Mouse (Mus musculus): ENCODE data around the gene Gm21885. TPM values are rescaled to one million over a fixed set of nuclear protein-coding genes. Genes with fewer than 3 reads are reported as not detected.

The Gm21885 gene
- total and polyA plus RNA-seq, 3 experiments = 0.30 to 0.44 TPM; not detected in 1

- DNase-seq = no peak
- Histone ChIP-seq H3K79me2 (replicated peaks; ENCODE audit: control insufficient read depth, insufficient read depth, low read length) (no peaks in the 10 kb centered on the region), H3K4me1 (ENCODE audit: control insufficient read depth, insufficient read depth, low read length) (peaks cover 1% of the 10 kb centered on the region; the same call in 1 of the 2 replicates), H3K9ac (ENCODE audit: low read depth, low read length) (no peak overlapping the region), H3K4me3 (no peak overlapping the region), H3K27ac (no peak overlapping the region), H3K27me3 (ENCODE audit: control insufficient read depth, insufficient read depth, low read length) (no peaks in the 10 kb centered on the region), H3K36me3 (ENCODE audit: control insufficient read depth, insufficient read depth, low read length) (no peaks in the 10 kb centered on the region)
- 44% methylated on average over 9 of the region's 9 CpGs for WGBS
- no peak for TF ChIP-seq EP300 (IDR thresholded peaks at IDR 0.05; ENCODE audit: insufficient read depth, low read depth, low read length)
- intact Hi-C loops (cut with DNase I) = no loop called here
These were observed 42.0 kb upstream of the Gm21885 start for GRCm38 (mm10) chr11:94239706-94240105.

- WGBS = 9% methylated on average over 29 of the region's 29 CpGs
- Histone ChIP-seq H3K4me3 (peak overlapping the region; percentile 37), H3K9ac (ENCODE audit: low read depth, low read length) (peak overlapping the region; percentile 58), H3K4me1 (ENCODE audit: control insufficient read depth, insufficient read depth, low read length) (no peaks in the 10 kb centered on the region), H3K79me2 (replicated peaks; ENCODE audit: control insufficient read depth, insufficient read depth, low read length) (no peaks in the 10 kb centered on the region), H3K27ac (peak overlapping the region; percentile 47), H3K36me3 (ENCODE audit: control insufficient read depth, insufficient read depth, low read length) (no peaks in the 10 kb centered on the region), H3K27me3 (ENCODE audit: control insufficient read depth, insufficient read depth, low read length) (no peaks in the 10 kb centered on the region)
- intact Hi-C loops (cut with DNase I) = no loop called here
- TF ChIP-seq CTCF (IDR thresholded peaks at IDR 0.05) (no peak), EP300 (IDR thresholded peaks at IDR 0.05; ENCODE audit: insufficient read depth, low read depth, low read length) (no peak), POLR2A (IDR thresholded peaks at IDR 0.05; ENCODE audit: insufficient read depth, low read depth, low read length) (no peak)
- peak; percentile 21 to 52 for DNase-seq
These were observed 38.8 kb upstream of the Gm21885 start for GRCm38 (mm10) chr11:94242760-94243421.

- 39% methylated on average over 15 of the region's 15 CpGs for WGBS
- Histone ChIP-seq H3K36me3 (ENCODE audit: control insufficient read depth, insufficient read depth, low read length) (no peaks in the 10 kb centered on the region), H3K27me3 (ENCODE audit: control insufficient read depth, insufficient read depth, low read length) (no peaks in the 10 kb centered on the region), H3K27ac (peak overlapping the region; percentile 47; the same call in 1 of the 2 replicates), H3K4me1 (ENCODE audit: control insufficient read depth, insufficient read depth, low read length) (no peaks in the 10 kb centered on the region), H3K79me2 (replicated peaks; ENCODE audit: control insufficient read depth, insufficient read depth, low read length) (no peaks in the 10 kb centered on the region), H3K9ac (ENCODE audit: low read depth, low read length) (no peak overlapping the region; the same call in 1 of the 2 replicates), H3K4me3 (peak overlapping the region; percentile 37)
- DNase-seq = peak in 1 of 2 experiments; percentile 8
- TF ChIP-seq POLR2A (IDR thresholded peaks at IDR 0.05; ENCODE audit: insufficient read depth, low read depth, low read length) (no peak), CTCF (IDR thresholded peaks at IDR 0.05) (no peak), EP300 (IDR thresholded peaks at IDR 0.05; ENCODE audit: insufficient read depth, low read depth, low read length) (no peak)
- intact Hi-C loops (cut with DNase I) = no loop called here
These were observed 38.1 kb upstream of the Gm21885 start for GRCm38 (mm10) chr11:94243422-94244180.

GRCm38 (mm10) chr11:94244385-94244784 is 37.3 kb upstream of the Gm21885 start:
- no peaks in the 10 kb centered on the region for H3K27me3 ChIP-seq (ENCODE audit: control insufficient read depth, insufficient read depth, low read length)
- H3K27ac ChIP-seq = no peak overlapping the region
- WGBS = 82% methylated on average over 9 of the region's 9 CpGs
- no peaks in the 10 kb centered on the region for H3K79me2 ChIP-seq (replicated peaks; ENCODE audit: control insufficient read depth, insufficient read depth, low read length)
- H3K9ac ChIP-seq (ENCODE audit: low read depth, low read length) = no peak overlapping the region
- H3K36me3 ChIP-seq (ENCODE audit: control insufficient read depth, insufficient read depth, low read length) = no peaks in the 10 kb centered on the region
- no peak overlapping the region for H3K4me3 ChIP-seq
- TF ChIP-seq EP300 (IDR thresholded peaks at IDR 0.05; ENCODE audit: insufficient read depth, low read depth, low read length) (no peak), CTCF (IDR thresholded peaks at IDR 0.05) (no peak), POLR2A (IDR thresholded peaks at IDR 0.05; ENCODE audit: insufficient read depth, low read depth, low read length) (no peak)
- intact Hi-C loops (cut with DNase I) = no loop called here
- no peak for DNase-seq
- no peaks in the 10 kb centered on the region for H3K4me1 ChIP-seq (ENCODE audit: control insufficient read depth, insufficient read depth, low read length)

GRCm38 (mm10) chr11:94245955-94246788 is 35.5 kb upstream of the Gm21885 start, which contains the start of gene Wfikkn2:
TSS of gene Wfikkn2 (minus strand) at chr11:94246005.
- H3K79me2 ChIP-seq (replicated peaks; ENCODE audit: control insufficient read depth, insufficient read depth, low read length) = no peaks in the 10 kb centered on the region
- WGBS = 68% methylated on average over 17 of the region's 17 CpGs
- no peak for TF ChIP-seq POLR2A (IDR thresholded peaks at IDR 0.05; ENCODE audit: insufficient read depth, low read depth, low read length)
- no peak for TF ChIP-seq CTCF (IDR thresholded peaks at IDR 0.05)
- TF ChIP-seq EP300 (IDR thresholded peaks at IDR 0.05; ENCODE audit: insufficient read depth, low read depth, low read length) = no peak
- intact Hi-C loops (cut with DNase I) = no loop called here
- no peaks in the 10 kb centered on the region for H3K4me1 ChIP-seq (ENCODE audit: control insufficient read depth, insufficient read depth, low read length)
- H3K4me3 ChIP-seq = no peak within 1 kb of the TSS
- H3K27ac ChIP-seq = no peak within 1 kb of the TSS
- DNase-seq = no peak
- H3K27me3 ChIP-seq (ENCODE audit: control insufficient read depth, insufficient read depth, low read length) = no peaks in the 10 kb centered on the region
- no peak within 1 kb of the TSS for H3K9ac ChIP-seq (ENCODE audit: low read depth, low read length)
- no peaks in the 10 kb centered on the region for H3K36me3 ChIP-seq (ENCODE audit: control insufficient read depth, insufficient read depth, low read length)
